Mouse (Mus musculus) left cerebral cortex, postnatal 10 days (tissue): ENCODE data around the gene Tmed4. TPM values are rescaled to one million over a fixed set of nuclear protein-coding genes. Genes with fewer than 3 reads are reported as not detected.

Experiments used
- total RNA-seq, 2 experiments: library from RNA; stranded (reverse); gene quantifications; 2 replicates each; pipeline ENCODE4 v1.2.3; 2021

The Tmed4 gene
- total RNA-seq, 2 experiments from 2014 or later = 65.8 to 66.0 TPM

Other genes with a start within 250 kb of the Tmed4 start
- 100 to 1,000 TPM; 768 to 793 TPM for gene Camk2b, start 208.5 kb downstream of the Tmed4 start, total RNA-seq
- not detected for gene A730071L15Rik, start 74.8 kb downstream of the Tmed4 start, total RNA-seq
- 100 to 1,000 TPM; 125 to 131 TPM for gene Nudcd3, start 74.5 kb downstream of the Tmed4 start, total RNA-seq
- gene Npc1l1, start 44.7 kb downstream of the Tmed4 start, total RNA-seq = under 1 TPM; 0.41 to 0.49 TPM
- gene Ddx56, start 7.1 kb downstream of the Tmed4 start, total RNA-seq = 10 to 100 TPM; 44.6 to 51.0 TPM
- gene Ogdh, start 16.8 kb upstream of the Tmed4 start, total RNA-seq = 100 to 1,000 TPM; 230 to 235 TPM
- 100 to 1,000 TPM; 199 to 203 TPM for gene Zmiz2, start 114.2 kb upstream of the Tmed4 start, total RNA-seq
- 1,000 to 10,000 TPM; 2,299 to 2,355 TPM for gene Ppia, start 140.6 kb upstream of the Tmed4 start, total RNA-seq
- gene H2afv, start 169.6 kb upstream of the Tmed4 start, total RNA-seq = 10 to 100 TPM; 26.6 to 28.9 TPM
- gene Purb, start 201.0 kb upstream of the Tmed4 start, total RNA-seq = 100 to 1,000 TPM; 276 to 277 TPM
- gene Myo1g, start 246.1 kb upstream of the Tmed4 start, total RNA-seq = under 1 TPM; 0.51 to 0.85 TPM